Mouse (Mus musculus) intestine, embryonic 16.5 days (tissue): ENCODE measurements around the gene Tcl1b2. TPM values are rescaled to one million over a fixed set of nuclear protein-coding genes. Genes with fewer than 3 reads are reported as not detected.
"Not testable (repeated sequence)": the region's sequence is repeated elsewhere in the genome, so short reads cannot be mapped to it uniquely, and the experiment has no call there.

Source experiments
- ATAC-seq: fragments of 200-750 bp; cut with Nextera tagmentation; 2 replicates; pipeline ENCODE4 v1.8.0; 2017; ENCODE audit warnings: moderate TSS enrichment, moderate library complexity
- H3K27ac ChIP-seq: fragments of 300-500 bp; sonication (generic); 2 replicates; pipeline ENCODE4 v1.5.1; 2014; ENCODE audit warnings: mild to moderate bottlenecking, low read length
- H3K27me3 ChIP-seq: fragments of 300-500 bp; sonication (generic); replicated peaks from 2 replicates; pipeline ENCODE4 v1.6.1; 2014; ENCODE audit warnings: low read length, control low read depth, mixed read lengths; ENCODE audit not compliant: control insufficient read depth, insufficient read depth
- H3K36me3 ChIP-seq: fragments of 300-500 bp; sonication (generic); 2 replicates; pipeline ENCODE4 v1.6.1; 2014; ENCODE audit warnings: low read length, control low read depth; ENCODE audit not compliant: control insufficient read depth, insufficient read depth
- H3K4me1 ChIP-seq: fragments of 300-500 bp; sonication (generic); 2 replicates; pipeline ENCODE4 v1.6.1; 2014; ENCODE audit warnings: low read length, control low read depth, mixed read lengths; ENCODE audit not compliant: control insufficient read depth, insufficient read depth
- H3K4me2 ChIP-seq: fragments of 300-500 bp; sonication (generic); 2 replicates; pipeline ENCODE4 v1.6.1; 2014; ENCODE audit warnings: low read depth, low read length, control low read depth
- H3K4me3 ChIP-seq: fragments of 300-500 bp; sonication (generic); 2 replicates; pipeline ENCODE4 v1.5.1; 2014; ENCODE audit warnings: mild to moderate bottlenecking, low read length
- H3K9ac ChIP-seq: fragments of 300-500 bp; sonication (generic); 2 replicates; pipeline ENCODE4 v1.6.1; 2014; ENCODE audit warnings: low read depth, low read length
- H3K9me3 ChIP-seq: fragments of 300-500 bp; sonication (generic); 2 replicates; pipeline ENCODE4 v1.6.1; 2016; ENCODE audit warnings: low read length, control low read depth; ENCODE audit not compliant: control insufficient read depth
- WGBS: fragments of 180-500 bp; shearing (Covaris S2); extraction: QIAGEN DNeasy Blood & Tissue Kit; methylation state at CpG from one replicate; pipeline ENCODE4 v1.1.7; 2014; 5-methylcytosine and 5-hydroxymethylcytosine counted together
- polyA plus RNA-seq: library from polyadenylated mRNA; unstranded; fragments of >200 nt; fragmentation: Nextera tagmentation; extraction: Ambion mirVana; gene quantifications from 2 replicates; pipeline ENCODE4 v1.2.1, GENCODE M21; 2015

The Tcl1b2 gene
- polyA plus RNA-seq, 1 experiment from 2014 or later: not detected

DNA sequence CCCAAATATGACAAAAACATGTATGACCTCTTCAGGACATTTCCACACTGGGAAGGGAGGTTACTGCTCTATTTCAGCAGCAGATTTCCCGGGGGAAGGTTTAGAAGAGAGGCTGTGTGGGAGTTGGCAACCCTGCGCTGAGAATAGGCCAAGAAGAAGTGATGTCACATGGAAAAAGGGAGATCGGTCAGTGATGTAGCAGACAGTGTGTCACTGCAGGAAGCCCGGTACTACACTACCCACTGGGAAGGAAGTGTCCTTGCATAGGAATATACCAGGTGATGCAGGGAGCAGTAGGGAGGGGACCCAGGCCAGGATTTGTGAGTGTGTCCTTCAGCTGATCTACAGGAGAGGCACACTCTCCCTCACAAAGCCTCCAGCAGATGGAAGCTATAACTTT, 9.5 kb downstream of the Tcl1b2 start:
- 68% methylated on average over 4 of the region's 4 CpGs for WGBS
- H3K4me1 ChIP-seq, H3K4me2 ChIP-seq, H3K27me3 ChIP-seq, H3K4me3 ChIP-seq, H3K9me3 ChIP-seq, H3K36me3 ChIP-seq, H3K9ac ChIP-seq, ATAC-seq, H3K27ac ChIP-seq: not testable (repeated sequence)

DNA sequence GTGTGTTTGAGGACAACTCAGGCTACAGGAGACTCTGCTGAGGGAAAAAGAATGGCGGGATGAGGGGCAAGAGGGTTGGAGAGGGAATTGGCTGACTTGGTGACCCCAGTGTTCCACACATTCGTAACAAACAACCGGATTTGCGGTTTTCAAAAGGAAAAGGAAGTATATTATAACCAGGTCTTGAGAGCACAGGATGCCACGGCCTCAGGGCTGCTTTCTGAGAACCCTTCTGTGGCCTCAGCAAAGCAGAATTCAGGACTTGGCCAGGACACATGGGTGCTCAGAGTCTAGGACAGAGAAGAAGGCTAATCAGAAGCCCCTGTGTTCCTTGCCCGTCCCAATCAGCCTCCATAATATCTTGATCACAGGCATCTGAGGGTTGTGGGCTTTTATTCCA, 13.0 kb downstream of the Tcl1b2 start:
- no peak overlapping the region for H3K4me3 ChIP-seq
- no peaks in the 10 kb centered on the region for H3K9me3 ChIP-seq
- 70% methylated on average over 6 of the region's 6 CpGs for WGBS
- no peak overlapping the region for H3K4me2 ChIP-seq
- no peak overlapping the region for H3K27ac ChIP-seq
- no peaks in the 10 kb centered on the region for H3K27me3 ChIP-seq
- H3K9ac ChIP-seq: no peak overlapping the region
- H3K4me1 ChIP-seq: no peaks in the 10 kb centered on the region
- ATAC-seq: no peak
- no peaks in the 10 kb centered on the region for H3K36me3 ChIP-seq

DNA sequence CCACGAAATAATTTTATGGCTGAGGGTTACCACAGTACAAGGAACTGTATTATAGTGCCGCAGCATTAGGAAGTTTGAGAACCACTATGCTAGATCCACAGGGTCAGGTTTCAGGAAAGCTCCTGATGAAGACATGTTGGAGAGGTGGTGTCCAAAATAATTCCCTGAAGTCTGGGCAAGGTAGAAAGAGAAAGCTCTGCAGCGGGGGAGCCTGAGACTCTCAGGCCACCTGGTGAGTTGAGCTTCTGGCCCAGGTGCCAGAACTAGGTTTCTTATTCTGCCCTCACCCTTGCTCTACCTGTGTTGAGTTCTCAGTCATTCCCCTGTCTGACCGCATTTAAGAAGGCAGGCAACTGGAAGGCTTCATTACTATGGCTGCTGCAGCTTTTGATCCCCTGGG, 13.6 kb downstream of the Tcl1b2 start, which contains the start of gene Tcl1b1:
Tcl1b1 (plus strand) TSS at position 301 of the 400 bp plus-strand sequence.
- Histone ChIP-seq H3K9me3 (no peaks in the 10 kb centered on the region), H3K4me2 (no peak within 1 kb of the TSS), H3K27me3 (no peaks in the 10 kb centered on the region), H3K27ac (no peak within 1 kb of the TSS), H3K4me1 (no peaks in the 10 kb centered on the region), H3K4me3 (no peak within 1 kb of the TSS), H3K9ac (no peak within 1 kb of the TSS), H3K36me3 (no peaks in the 10 kb centered on the region)
- WGBS: 77% methylated on average over 4 of the region's 4 CpGs
- no peak for ATAC-seq

DNA sequence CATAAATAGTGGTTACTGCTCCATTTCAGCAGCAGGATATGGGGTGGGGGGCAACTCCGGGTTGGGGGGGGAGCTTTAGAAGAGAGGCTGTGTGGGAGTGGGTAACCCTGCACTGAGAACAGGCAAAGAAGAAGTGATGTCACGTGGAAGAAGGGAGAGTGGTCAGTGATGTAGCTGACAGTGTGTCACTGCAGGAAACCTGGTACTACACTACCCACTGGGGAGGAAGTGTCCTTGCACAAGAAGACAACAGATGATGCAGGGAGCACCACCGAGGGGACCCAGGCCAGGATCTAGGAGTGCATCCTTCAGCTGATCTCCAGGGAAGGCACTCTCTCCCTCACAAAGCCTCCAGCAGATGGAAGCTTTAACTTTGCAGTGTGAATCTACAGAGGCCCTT, 20.9 kb downstream of the Tcl1b2 start:
- H3K27me3 ChIP-seq: no peaks in the 10 kb centered on the region
- H3K9me3 ChIP-seq: no peaks in the 10 kb centered on the region
- H3K4me2 ChIP-seq: no peak overlapping the region
- no peak overlapping the region for H3K27ac ChIP-seq
- no peaks in the 10 kb centered on the region for H3K4me1 ChIP-seq
- no peaks in the 10 kb centered on the region for H3K36me3 ChIP-seq
- ATAC-seq: no peak
- WGBS: 78% methylated on average over 3 of the region's 3 CpGs
- no peak overlapping the region for H3K4me3 ChIP-seq
- H3K9ac ChIP-seq: no peak overlapping the region

DNA sequence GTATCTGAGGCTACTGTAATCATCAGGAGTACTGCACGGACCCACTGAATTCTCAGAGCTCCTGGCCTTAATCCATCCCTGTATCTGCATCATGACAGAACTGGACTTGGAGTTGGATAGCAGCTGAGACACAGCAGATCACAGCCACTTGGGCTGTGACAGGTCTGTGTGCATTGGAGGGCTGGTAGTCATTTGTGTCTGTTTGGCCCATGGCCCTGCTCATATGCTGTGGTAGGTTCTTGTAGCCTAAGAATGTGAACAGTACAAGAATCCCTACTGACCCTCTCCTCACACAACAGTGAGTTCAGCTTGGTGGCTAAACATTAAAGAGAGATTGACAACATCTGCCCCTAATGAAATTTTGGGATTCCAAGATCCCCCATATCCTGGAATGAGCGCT, 27.6 kb downstream of the Tcl1b2 start:
- H3K4me3 ChIP-seq: no peak overlapping the region
- H3K9ac ChIP-seq: no peak overlapping the region
- H3K27ac ChIP-seq: no peak overlapping the region
- no peaks in the 10 kb centered on the region for H3K4me1 ChIP-seq
- H3K36me3 ChIP-seq: no peaks in the 10 kb centered on the region
- no peak for ATAC-seq
- H3K27me3 ChIP-seq: no peaks in the 10 kb centered on the region
- 80% methylated on average over 2 of the region's 2 CpGs for WGBS
- H3K9me3 ChIP-seq: no peaks in the 10 kb centered on the region
- no peak overlapping the region for H3K4me2 ChIP-seq

DNA sequence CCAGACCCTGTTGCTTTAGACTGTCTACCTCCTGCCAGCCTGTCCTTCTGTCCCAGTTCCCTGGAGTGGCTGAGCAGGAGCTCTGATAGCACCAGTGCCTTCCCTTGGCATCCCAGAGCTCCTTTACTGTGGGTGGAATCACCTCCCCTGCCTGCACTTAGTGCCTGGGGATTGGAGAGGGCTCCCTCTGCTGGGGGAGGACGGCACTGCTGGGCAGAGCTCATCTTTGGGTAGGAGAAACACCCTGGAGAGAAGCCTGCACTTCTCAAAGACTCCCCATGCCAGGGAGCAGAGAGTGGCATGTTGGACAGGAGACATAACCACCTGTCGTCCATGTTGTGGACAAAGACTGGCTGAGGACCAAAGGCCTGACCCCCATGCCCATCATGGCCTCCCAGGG, 28.5 kb downstream of the Tcl1b2 start:
- not testable (repeated sequence) for H3K4me3 ChIP-seq, H3K9ac ChIP-seq, H3K9me3 ChIP-seq, H3K36me3 ChIP-seq, H3K27me3 ChIP-seq, ATAC-seq, H3K4me2 ChIP-seq, H3K27ac ChIP-seq, H3K4me1 ChIP-seq
- WGBS: 46% methylated on average over 2 of the region's 2 CpGs

DNA sequence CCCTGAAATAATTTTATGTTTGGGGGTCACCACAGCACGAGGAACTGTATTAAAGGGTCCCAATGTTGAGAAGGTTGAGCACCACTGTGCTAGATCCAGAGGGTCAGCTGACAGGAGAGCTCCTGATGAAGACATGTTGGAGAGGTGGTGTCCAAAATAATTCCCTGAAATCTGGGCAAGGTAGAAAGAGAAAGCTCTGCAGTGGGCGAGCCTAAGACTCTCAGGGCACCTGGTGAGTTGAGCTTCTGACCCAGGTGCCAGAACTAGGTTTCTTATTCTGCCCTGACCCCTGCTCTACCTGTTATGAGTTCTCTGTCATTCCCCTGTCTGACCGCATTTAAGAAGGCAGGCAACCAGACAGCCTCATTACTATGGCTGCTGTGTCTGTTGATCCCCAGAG, 30.2 kb downstream of the Tcl1b2 start, which contains the start of gene Tcl1b5:
Tcl1b5 (plus strand) TSS at position 301 of the 400 bp plus-strand sequence.
- H3K27ac ChIP-seq: not testable (repeated sequence)
- 53% methylated on average over 3 of the region's 3 CpGs for WGBS

DNA sequence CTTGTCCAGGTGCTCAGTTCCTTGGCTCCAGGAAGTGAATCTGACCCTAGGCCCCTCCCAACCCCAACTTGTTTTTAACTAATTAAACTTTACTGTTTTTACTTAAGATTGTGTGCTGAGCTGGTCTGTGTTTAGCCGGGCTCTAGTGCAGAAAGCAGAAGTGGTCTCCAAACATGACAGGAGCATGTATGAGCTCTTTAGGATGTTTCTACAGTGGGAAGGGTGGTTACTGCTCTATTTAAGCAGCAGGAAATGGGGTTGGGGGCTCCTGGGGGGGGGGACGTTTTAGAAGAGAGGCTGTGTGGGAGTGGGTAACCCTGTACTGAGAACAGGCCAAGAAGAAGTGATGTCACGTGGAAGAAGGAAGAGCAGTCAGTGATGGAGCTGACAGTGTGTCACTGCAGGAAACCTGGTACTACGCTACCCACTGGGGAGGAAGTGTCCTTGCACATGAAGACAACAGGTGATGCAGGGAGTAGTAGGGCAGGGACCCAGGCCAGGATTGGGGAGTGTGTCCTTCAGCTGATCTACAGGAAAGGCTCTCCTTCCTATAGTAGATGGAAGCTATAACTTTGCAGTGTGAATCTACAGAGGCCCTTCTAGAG, 35.3 kb downstream of the Tcl1b2 start:
- not testable (repeated sequence) for H3K27ac ChIP-seq, H3K4me1 ChIP-seq, ATAC-seq, H3K9me3 ChIP-seq, H3K27me3 ChIP-seq, H3K9ac ChIP-seq, H3K4me3 ChIP-seq, H3K4me2 ChIP-seq, H3K36me3 ChIP-seq
- WGBS: 72% methylated on average over 4 of the region's 4 CpGs

More for the DNA sequence above, 30.2 kb downstream of the Tcl1b2 start, which contains the start of gene Tcl1b5:
- not testable (repeated sequence) for ATAC-seq, H3K9ac ChIP-seq, H3K4me2 ChIP-seq, H3K4me1 ChIP-seq, H3K27me3 ChIP-seq, H3K9me3 ChIP-seq, H3K36me3 ChIP-seq, H3K4me3 ChIP-seq

DNA sequence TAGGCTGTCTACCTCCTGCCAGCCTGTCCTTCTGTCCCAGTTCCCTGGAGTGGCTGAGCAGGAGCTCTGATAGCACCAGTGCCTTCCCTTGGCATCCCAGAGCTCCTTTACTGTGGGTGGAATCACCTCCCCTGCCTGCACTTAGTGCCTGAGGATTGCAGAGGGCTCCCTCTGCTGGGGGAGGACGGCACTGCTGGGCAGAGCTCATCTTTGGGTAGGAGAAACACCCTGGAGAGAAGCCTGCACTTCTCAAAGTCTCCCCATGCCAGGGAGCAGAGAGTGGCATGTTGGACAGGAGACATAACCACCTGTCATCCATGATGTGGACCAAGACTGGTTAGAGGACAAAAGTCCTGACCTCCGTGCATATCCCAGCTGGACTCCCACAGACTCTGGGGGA, 43.2 kb downstream of the Tcl1b2 start:
- H3K27me3 ChIP-seq, H3K36me3 ChIP-seq, H3K27ac ChIP-seq, H3K4me2 ChIP-seq, H3K4me3 ChIP-seq, H3K9ac ChIP-seq, H3K9me3 ChIP-seq, ATAC-seq, H3K4me1 ChIP-seq: not testable (repeated sequence)
- 41% methylated on average over 2 of the region's 2 CpGs for WGBS

DNA sequence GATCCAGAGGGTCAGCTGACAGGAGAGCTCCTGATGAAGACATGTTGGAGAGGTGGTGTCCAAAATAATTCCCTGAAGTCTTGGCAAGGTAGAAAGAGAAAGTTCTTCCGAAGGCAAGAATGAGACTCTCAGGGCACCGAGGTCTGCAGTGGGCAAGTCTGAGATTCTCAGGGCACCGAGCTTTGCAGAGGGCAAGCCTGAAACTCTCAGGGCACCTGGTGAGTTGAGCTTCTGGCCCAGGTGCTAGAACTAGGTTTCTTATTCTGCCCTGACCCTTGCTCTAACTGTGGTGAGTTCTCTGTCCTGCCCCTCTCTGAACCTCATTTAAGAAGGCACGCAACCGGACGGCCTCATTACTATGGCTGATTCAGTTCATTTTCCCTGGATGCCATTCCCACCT, 44.9 kb downstream of the Tcl1b2 start, which contains the start of gene Tcl1b3:
Tcl1b3 (plus strand) TSS at position 301 of the 400 bp plus-strand sequence.
- H3K36me3 ChIP-seq, H3K4me3 ChIP-seq, H3K4me2 ChIP-seq, ATAC-seq, H3K27ac ChIP-seq, H3K27me3 ChIP-seq, H3K4me1 ChIP-seq, H3K9me3 ChIP-seq, H3K9ac ChIP-seq: not testable (repeated sequence)
- 91% methylated on average over 6 of the region's 6 CpGs for WGBS
